Mouse (Mus musculus) layer of hippocampus, postnatal 25 days (tissue): ENCODE measurements around the gene Dhx40. TPM values are rescaled to one million over a fixed set of nuclear protein-coding genes. Genes with fewer than 3 reads are reported as not detected.
"Not testable (repeated sequence)": the region's sequence is repeated elsewhere in the genome, so short reads cannot be mapped to it uniquely, and the experiment has no call there.

Experiments used
- DNase-seq, 2 experiments: peaks; one replicate each; pipeline ENCODE4 v3.0.0; 2022; ENCODE audit warnings: mixed read lengths in 2 of 2, low spot score in 1 of 2; ENCODE audit errors: extremely low spot score in 1 of 2
- total RNA-seq, 2 experiments: library from RNA; stranded (reverse); gene quantifications; 2 replicates each; pipeline ENCODE4 v1.2.3; 2021

Gene Dhx40
- total RNA-seq, 2 experiments from 2014 or later = 29.2 to 33.9 TPM

- no peak for DNase-seq
These were observed 12.0 kb upstream of the Dhx40 start for GRCm38 (mm10) chr11:86819536-86819935.

GRCm38 (mm10) chr11:86818928-86819327 lies 11.4 kb upstream of the Dhx40 start:
- no peak for DNase-seq

- not testable (repeated sequence) for DNase-seq
These were observed 8.7 kb upstream of the Dhx40 start for GRCm38 (mm10) chr11:86816288-86816687.

GRCm38 (mm10) chr11:86814481-86814880 lies 6.9 kb upstream of the Dhx40 start:
- not testable (repeated sequence) for DNase-seq

GRCm38 (mm10) chr11:86813256-86813655 lies 5.7 kb upstream of the Dhx40 start:
- DNase-seq = not testable (repeated sequence)

GRCm38 (mm10) chr11:86811326-86811630 lies 3.7 kb upstream of the Dhx40 start:
- DNase-seq = no peak

- DNase-seq = no peak
These were observed 3.2 kb upstream of the Dhx40 start for GRCm38 (mm10) chr11:86810572-86811325.

GRCm38 (mm10) chr11:86809828-86810227 lies 2.3 kb upstream of the Dhx40 start:
- no peak for DNase-seq

- peak in 1 of 2 experiments; percentile 55 for DNase-seq
These were observed 507 bp downstream of the Dhx40 start for GRCm38 (mm10) chr11:86807001-86807477.

- no peak for DNase-seq
These were observed 13.4 kb downstream of the Dhx40 start for GRCm38 (mm10) chr11:86794161-86794560.

- not testable (repeated sequence) for DNase-seq
These were observed 20.1 kb downstream of the Dhx40 start for GRCm38 (mm10) chr11:86787436-86787835.

GRCm38 (mm10) chr11:86785767-86786166 lies 21.8 kb downstream of the Dhx40 start:
- no peak for DNase-seq

GRCm38 (mm10) chr11:86769884-86770283 lies 37.7 kb downstream of the Dhx40 start:
- no peak for DNase-seq

GRCm38 (mm10) chr11:86764501-86764900 lies 43.0 kb downstream of the Dhx40 start:
- no peak for DNase-seq

GRCm38 (mm10) chr11:86763127-86763526 lies 44.4 kb downstream of the Dhx40 start:
- not testable (repeated sequence) for DNase-seq

- DNase-seq = no peak
These were observed 47.2 kb downstream of the Dhx40 start for GRCm38 (mm10) chr11:86760357-86760756.

- DNase-seq = no peak
These were observed 47.7 kb downstream of the Dhx40 start for GRCm38 (mm10) chr11:86759886-86760285.

- no peak for DNase-seq
These were observed 48.3 kb downstream of the Dhx40 start for GRCm38 (mm10) chr11:86759226-86759625.

- no peak for DNase-seq
These were observed 49.0 kb downstream of the Dhx40 start for GRCm38 (mm10) chr11:86758559-86758958.

GRCm38 (mm10) chr11:86757480-86758371 lies 49.8 kb downstream of the Dhx40 start, which contains the start of gene Cltc:
Gene Cltc, minus strand, starts transcription at chr11:86757565.
- DNase-seq = peak; percentile 93 to 98

- DNase-seq = no peak
These were observed 50.4 kb downstream of the Dhx40 start for GRCm38 (mm10) chr11:86757142-86757479.
